In the genomic region with DNA sequence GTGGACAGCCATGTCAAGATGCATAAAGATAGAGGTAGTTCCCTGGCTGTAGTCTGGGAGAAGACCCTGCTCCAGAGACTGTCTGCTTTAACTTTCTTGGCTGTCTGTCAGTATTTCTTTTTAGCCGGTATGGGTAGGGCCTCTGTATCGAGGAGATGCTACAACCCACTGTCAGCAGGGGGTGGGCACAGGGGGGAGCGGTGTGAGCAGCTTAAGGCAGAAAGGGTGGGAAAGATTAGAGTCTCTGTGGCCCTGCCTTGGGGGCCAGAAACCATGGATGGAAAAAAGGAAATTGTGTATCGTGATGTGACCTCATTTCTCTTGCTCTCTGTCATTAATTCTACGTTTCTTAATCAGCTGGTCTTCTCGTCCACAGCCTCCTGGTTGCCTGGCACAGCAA, we compare ENCODE assay signal across 25 mouse cellular contexts. TPM values are rescaled to one million over a fixed set of nuclear protein-coding genes. Genes with fewer than 3 reads are reported as not detected.
DNase-seq lines count a peak whose midpoint lies in the region; ATAC-seq and TF ChIP-seq lines count a peak whose summit lies in the region.
"Had no signal": no experiment of that assay in that cellular context is flagged by ENCODE, and none has a peak within 500 bp of the region (broad histone marks: within the 10 kb centered on the region; RNA-seq: fewer than 3 reads in every experiment).

No protein-coding gene starts in this region.

- H3K4me1 ChIP-seq in heart, embryonic 13.5 days, result peaks cover 96% of the 10 kb centered on the region
- peaks cover 59% of the 10 kb centered on the region for H3K4me1 ChIP-seq in liver, adult 2 months (ENCODE audit: control insufficient read depth, insufficient read depth, low read length)
- peaks cover 2% of the 10 kb centered on the region for H3K4me1 ChIP-seq in ES-Bruce4 (ENCODE audit: control insufficient read depth, insufficient read depth, low read length)
- H3K4me1 ChIP-seq in embryonic facial prominence, embryonic 15.5 days, result peaks cover 81% of the 10 kb centered on the region

- intact Hi-C loops in heart, postnatal 36 days (cut with DNase I), result no loop called here

- H3K27ac ChIP-seq in heart, embryonic 13.5 days (replicated peaks), result no peak overlapping the region
- peak overlapping the region; percentile 66 for H3K27ac ChIP-seq in liver, adult 2 months (replicated peaks; ENCODE audit: insufficient read depth, low read depth, low read length)
- peak overlapping the region; percentile 66 for H3K27ac ChIP-seq in ES-Bruce4 (ENCODE audit: insufficient read depth, low read length)
- H3K27ac ChIP-seq in embryonic facial prominence, embryonic 15.5 days (replicated peaks), result peak overlapping the region; percentile 58; the same call in 1 of the 2 replicates
- H3K27ac ChIP-seq: embryonic facial prominence, embryonic 12.5 days; forebrain, embryonic 12.5 days; limb, embryonic 13.5 days; liver, embryonic 14.5 days; lung, embryonic 15.5 days; midbrain, embryonic 13.5 days had no signal

- no peak for DNase-seq in heart, postnatal 36 days
- DNase-seq in liver, adult 2 months (ENCODE audit: extremely low read depth, low read depth, low spot score), result no peak
- DNase-seq in liver, result no peak
- no peak for DNase-seq in adrenal gland, postnatal 14 days
- DNase-seq: adrenal gland, postnatal 10 days; B cell, adult 2 months; gastrocnemius, postnatal 10 days; kidney, adult 9 months; spleen, adult 18-20 months; thymus, adult 2 months; thymus, postnatal 36 days had no signal

- ATAC-seq in heart, embryonic 13.5 days (ENCODE audit: extremely low read depth, insufficient number of reproducible peaks, low FRiP score, low TSS enrichment), result no peak
- ATAC-seq in embryonic facial prominence, embryonic 15.5 days (ENCODE audit: insufficient number of reproducible peaks, low FRiP score, low TSS enrichment, low read depth), result no peak
- ATAC-seq: intestine, postnatal 0 days had no signal

- no peaks in the 10 kb centered on the region for H3K9me3 ChIP-seq in heart, embryonic 13.5 days
- H3K9me3 ChIP-seq in ES-Bruce4 (replicated peaks; ENCODE audit: control insufficient read depth, insufficient read depth, low read length, poor library complexity, severe bottlenecking), result no peaks in the 10 kb centered on the region
- H3K9me3 ChIP-seq in embryonic facial prominence, embryonic 15.5 days (replicated peaks), result no peaks in the 10 kb centered on the region
- H3K9me3 ChIP-seq: embryonic facial prominence, embryonic 12.5 days; forebrain, embryonic 12.5 days; limb, embryonic 13.5 days; lung, embryonic 15.5 days; megakaryocyte, embryonic 14.5 days; midbrain, embryonic 13.5 days had no signal

- no peak overlapping the region for H3K4me3 ChIP-seq in heart, embryonic 13.5 days
- H3K4me3 ChIP-seq in liver, adult 2 months (ENCODE audit: insufficient read depth, low read depth, low read length), result no peak overlapping the region
- peak overlapping the region; percentile 4; the same call in 1 of the 2 replicates for H3K4me3 ChIP-seq in ES-Bruce4 (ENCODE audit: low read depth, low read length)
- no peak overlapping the region for H3K4me3 ChIP-seq in embryonic facial prominence, embryonic 15.5 days (replicated peaks)
- H3K4me3 ChIP-seq: embryonic facial prominence, embryonic 12.5 days; erythroblast, embryonic 14.5 days; forebrain, embryonic 12.5 days; limb, embryonic 13.5 days; lung, embryonic 15.5 days; megakaryocyte, embryonic 14.5 days; midbrain, embryonic 13.5 days had no signal

- H3K79me2 ChIP-seq in liver, adult 2 months (ENCODE audit: control insufficient read depth, insufficient read depth, low read length), result peaks cover 67% of the 10 kb centered on the region

- H3K9ac ChIP-seq in heart, embryonic 13.5 days, result 0 out of 2 replicates have a peak overlapping the region, but pooled peaks have one; percentile 16
- H3K9ac ChIP-seq in liver, adult 2 months (ENCODE audit: low read depth, low read length), result no peak overlapping the region
- H3K9ac ChIP-seq in ES-Bruce4 (ENCODE audit: low read depth, poor library complexity, severe bottlenecking), result peak overlapping the region; percentile 50; the same call in 1 of the 2 replicates
- no peak overlapping the region for H3K9ac ChIP-seq in embryonic facial prominence, embryonic 15.5 days
- H3K9ac ChIP-seq: embryonic facial prominence, embryonic 12.5 days; limb, embryonic 13.5 days; liver, embryonic 14.5 days; lung, embryonic 15.5 days; midbrain, embryonic 13.5 days had no signal

- TF ChIP-seq EP300 in ES-Bruce4 (IDR thresholded peaks at IDR 0.05; ENCODE audit: insufficient read depth, low read depth, low read length), result no peak

- no peak overlapping the region for H3K4me2 ChIP-seq in heart, embryonic 13.5 days
- no peak overlapping the region for H3K4me2 ChIP-seq in embryonic facial prominence, embryonic 15.5 days (replicated peaks)
- H3K4me2 ChIP-seq: embryonic facial prominence, embryonic 12.5 days; forebrain, embryonic 12.5 days; limb, embryonic 13.5 days; lung, embryonic 15.5 days; midbrain, embryonic 13.5 days had no signal

- no peaks in the 10 kb centered on the region for H3K27me3 ChIP-seq in heart, embryonic 13.5 days (replicated peaks)
- H3K27me3 ChIP-seq in liver, adult 2 months (ENCODE audit: control insufficient read depth, insufficient read depth, low read length), result no peaks in the 10 kb centered on the region
- H3K27me3 ChIP-seq in ES-Bruce4 (ENCODE audit: control insufficient read depth, insufficient read depth, low read length, poor library complexity, severe bottlenecking), result no peaks in the 10 kb centered on the region
- H3K27me3 ChIP-seq in embryonic facial prominence, embryonic 15.5 days, result no peaks in the 10 kb centered on the region
- H3K27me3 ChIP-seq: embryonic facial prominence, embryonic 12.5 days; forebrain, embryonic 12.5 days; limb, embryonic 13.5 days; lung, embryonic 15.5 days; megakaryocyte, embryonic 14.5 days; midbrain, embryonic 13.5 days; Patski had no signal

- no peak for TF ChIP-seq CTCF in liver, adult 2 months (IDR thresholded peaks at IDR 0.05; ENCODE audit: low read depth, low read length)
- no peak for TF ChIP-seq CTCF in ES-Bruce4 (IDR thresholded peaks at IDR 0.05; ENCODE audit: low read depth, low read length)

- H3K36me3 ChIP-seq in heart, embryonic 13.5 days, result peaks cover 20% of the 10 kb centered on the region
- H3K36me3 ChIP-seq in liver, adult 2 months (ENCODE audit: control insufficient read depth, insufficient read depth, low read length), result no peaks in the 10 kb centered on the region
- peaks cover 9% of the 10 kb centered on the region for H3K36me3 ChIP-seq in ES-Bruce4 (ENCODE audit: control insufficient read depth, insufficient read depth, low read length, poor library complexity, severe bottlenecking)
- 0 out of 2 replicates have a peak, but pooled peaks cover 2% of the 10 kb centered on the region for H3K36me3 ChIP-seq in embryonic facial prominence, embryonic 15.5 days
- H3K36me3 ChIP-seq: embryonic facial prominence, embryonic 12.5 days; lung, embryonic 15.5 days; midbrain, embryonic 13.5 days had no signal

- TF ChIP-seq POLR2A in liver, adult 2 months (IDR thresholded peaks at IDR 0.05; ENCODE audit: extremely low read depth, insufficient read depth, low read length), result no peak
- no peak for TF ChIP-seq POLR2A in ES-Bruce4 (IDR thresholded peaks at IDR 0.05; ENCODE audit: insufficient read depth, low read length)

- WGBS in heart, embryonic 13.5 days, result 61% methylated on average over 6 of the region's 6 CpGs
- 54% methylated on average over 6 of the region's 6 CpGs for WGBS in liver, adult 2 months
- 48% methylated on average over 6 of the region's 6 CpGs for WGBS in embryonic facial prominence, embryonic 15.5 days

RNA-seq across cellular contexts. Expression of gene Reep3, which starts 9.7 kb away (rescaled TPM):
- polyA plus RNA-seq in heart, embryonic 13.5 days (2015; fragmentation: Nextera tagmentation; extraction: Ambion mirVana), result 23.2 and 26.4 TPM in 2 replicates
- 10 to 100 TPM; 22.2 to 22.5 TPM for total RNA-seq in heart, postnatal 36 days (2021)
- 36.1 and 38.8 TPM in 2 replicates for total RNA-seq in liver, adult 2 months (2014; rRNA removed)
- 21.6 and 24.8 TPM in 2 replicates for polyA plus RNA-seq in liver, adult 2 months (2012; rRNA removed)
- polyA plus RNA-seq in ES-Bruce4 (2011; ENCODE audit: insufficient read depth, insufficient read length, low read depth, missing spikeins), result 47.9 and 50.5 TPM in 2 replicates
- polyA plus RNA-seq in embryonic facial prominence, embryonic 15.5 days (2015; fragmentation: Nextera tagmentation; extraction: Ambion mirVana), result 47.7 and 55.5 TPM in 2 replicates
- 47.1 and 48.2 TPM in 2 replicates for total RNA-seq in adrenal gland, postnatal 14 days (2021)
- total RNA-seq: MEL had no signal

RNA-seq across cellular contexts. Expression of gene Jmjd1c, which starts 10.5 kb away (rescaled TPM):
- 30.3 and 30.8 TPM in 2 replicates for polyA plus RNA-seq in heart, embryonic 13.5 days (2015; fragmentation: Nextera tagmentation; extraction: Ambion mirVana)
- 10 to 100 TPM; 39.4 to 41.1 TPM for total RNA-seq in heart, postnatal 36 days (2021)
- 44.8 and 48.3 TPM in 2 replicates for total RNA-seq in liver, adult 2 months (2014; rRNA removed)
- polyA plus RNA-seq in liver, adult 2 months (2012; rRNA removed), result 5.7 and 5.8 TPM in 2 replicates
- polyA plus RNA-seq in ES-Bruce4 (2011; ENCODE audit: insufficient read depth, insufficient read length, low read depth, missing spikeins), result 123 and 141 TPM in 2 replicates
- 56.1 and 56.6 TPM in 2 replicates for polyA plus RNA-seq in embryonic facial prominence, embryonic 15.5 days (2015; fragmentation: Nextera tagmentation; extraction: Ambion mirVana)
- total RNA-seq in adrenal gland, postnatal 14 days (2021), result 56.4 and 61.4 TPM in 2 replicates

Comparison
In these comparisons a context has a peak if more than half of its experiments do, and no peak if none do; other contexts are left out.
1. H3K9ac ChIP-seq: peak in heart, embryonic 13.5 days (single experiment) and ES-Bruce4 (single experiment); none in liver, adult 2 months (single experiment) and embryonic facial prominence, embryonic 15.5 days (single experiment).